Mouse (Mus musculus) retina, adult 2 months (tissue): Measurements from ENCODE around the gene P3h4.

Experiments used
- DNase-seq: peaks from one replicate; pipeline ENCODE4 v3.0.0-alpha.2; 2012; ENCODE audit warnings: low read depth, low spot score

P3h4 gene

GRCm38 (mm10) chr11:100408835-100409462 lies 5.7 kb downstream of the P3h4 start:
- DNase-seq = no peak

DNA sequence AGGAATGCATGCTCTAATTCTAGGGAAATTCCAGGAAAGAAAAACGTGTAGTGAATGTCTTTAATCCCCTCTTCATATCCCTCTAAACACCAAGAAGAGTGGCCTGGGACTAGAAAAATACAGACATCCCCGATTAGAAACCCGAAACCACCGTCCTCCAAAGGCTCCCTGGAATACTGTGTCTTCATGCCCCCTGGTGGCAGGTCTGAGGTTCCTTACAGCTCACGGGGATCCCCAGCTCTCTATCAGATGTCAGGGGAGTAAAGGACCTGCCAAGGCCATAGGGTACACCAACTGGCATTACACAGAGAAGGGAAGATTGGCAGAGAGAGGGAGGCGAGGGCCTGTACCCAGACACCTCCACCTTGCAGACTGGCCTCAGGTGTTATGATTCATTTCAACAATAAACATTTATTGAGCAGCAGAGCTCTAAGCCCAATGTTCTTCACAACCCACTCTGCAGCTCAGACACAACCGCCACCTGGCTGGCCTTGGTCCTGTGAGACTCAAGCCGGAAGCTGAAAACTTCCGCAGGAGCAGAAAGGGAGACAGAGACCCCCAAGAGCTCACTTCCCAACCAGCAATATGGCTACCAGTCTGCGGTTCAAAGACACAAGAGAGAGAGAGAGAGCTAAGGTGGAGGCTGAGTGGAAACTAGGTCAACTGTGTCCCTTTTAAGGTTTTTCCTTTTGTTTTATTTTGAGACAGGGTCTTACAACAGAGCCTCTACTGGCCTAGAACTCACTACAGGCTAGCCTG lies 6.4 kb downstream of the P3h4 start:
- DNase-seq = no peak

DNA sequence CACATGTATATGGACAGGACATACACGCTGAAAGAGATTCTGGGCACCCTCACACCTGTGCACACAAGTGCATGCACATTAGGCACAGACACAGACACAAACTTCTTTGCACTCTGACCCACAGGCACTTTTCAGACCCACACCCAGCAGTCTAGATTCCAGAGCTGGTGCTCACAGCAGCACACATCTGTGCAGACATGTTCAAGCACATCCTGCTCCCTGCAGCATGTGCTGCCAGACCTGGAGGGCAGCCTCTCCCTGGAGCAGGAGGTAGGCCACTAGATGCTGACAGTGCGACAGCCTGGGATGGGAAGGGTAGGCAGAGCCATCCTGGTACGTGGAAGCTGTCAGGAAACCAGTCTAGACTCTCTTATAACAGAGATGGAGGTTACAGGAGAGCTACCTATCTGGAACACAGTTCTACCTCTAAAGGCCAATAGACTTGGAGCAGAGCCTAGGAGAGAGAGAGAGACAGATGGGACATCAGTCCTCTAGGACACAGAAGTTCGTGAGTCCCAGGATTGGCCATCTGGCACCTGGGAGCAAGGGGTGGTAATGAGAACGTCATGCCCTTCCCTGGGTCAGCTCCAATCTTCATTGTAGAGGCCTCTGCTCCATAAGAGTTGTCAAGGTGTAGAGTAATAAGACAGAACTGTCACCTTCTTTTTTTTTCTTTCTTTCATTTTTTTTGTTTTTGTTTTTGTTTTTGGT lies 7.5 kb downstream of the P3h4 start:
- DNase-seq = no peak

DNA sequence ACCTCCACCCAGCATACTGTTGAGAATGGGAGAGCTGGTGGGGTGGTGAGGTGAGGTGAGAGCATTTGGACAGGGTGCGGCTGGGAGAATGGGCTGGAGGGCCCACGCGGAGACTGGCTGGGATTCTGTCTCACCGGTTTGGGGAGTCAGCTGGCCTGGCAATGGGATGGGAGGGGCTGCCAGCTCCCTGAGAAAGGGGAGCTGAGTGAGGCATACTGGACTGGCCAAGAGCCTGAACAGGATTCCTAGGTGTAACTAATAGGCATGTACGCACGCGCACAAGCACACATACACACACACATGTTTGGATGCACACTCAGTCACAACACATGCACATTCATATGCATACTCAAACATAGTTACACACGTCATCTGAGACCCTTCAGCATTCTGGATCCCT lies 8.4 kb downstream of the P3h4 start:
- DNase-seq = no peak

DNA sequence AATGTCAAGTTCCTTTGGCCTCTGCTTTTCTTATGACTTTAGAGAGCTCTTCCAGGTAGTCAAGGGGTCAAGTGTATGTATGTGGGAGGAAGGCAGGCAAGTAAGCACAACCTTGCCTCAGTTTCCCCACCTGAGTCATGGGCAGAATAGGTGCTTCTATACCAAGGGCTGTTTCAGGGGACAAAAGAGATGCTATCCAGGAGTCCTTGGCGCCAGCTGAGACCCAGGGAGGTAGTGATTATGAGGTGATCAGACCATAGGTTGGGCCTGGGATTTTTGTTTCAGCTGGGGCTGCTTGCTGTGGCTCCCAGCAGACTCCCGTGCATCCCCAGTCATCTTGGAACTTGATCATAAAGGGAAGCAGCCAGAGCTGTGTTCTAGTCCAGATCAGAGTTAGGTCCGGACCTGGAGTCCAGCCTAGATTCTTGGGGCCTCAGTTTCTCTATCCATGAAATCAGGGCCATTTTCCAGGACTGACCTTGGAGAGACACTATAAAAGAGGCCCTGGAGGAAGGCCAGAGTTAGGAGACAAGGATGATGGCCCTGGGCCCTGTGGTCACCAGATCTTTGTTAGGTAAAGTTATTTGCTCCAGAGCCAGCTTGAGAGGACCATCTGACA lies 10.1 kb downstream of the P3h4 start:
- DNase-seq = no peak

- DNase-seq = no peak
Measured at GRCm38 (mm10) chr11:100403445-100404134, 11.0 kb downstream of the P3h4 start.

DNA sequence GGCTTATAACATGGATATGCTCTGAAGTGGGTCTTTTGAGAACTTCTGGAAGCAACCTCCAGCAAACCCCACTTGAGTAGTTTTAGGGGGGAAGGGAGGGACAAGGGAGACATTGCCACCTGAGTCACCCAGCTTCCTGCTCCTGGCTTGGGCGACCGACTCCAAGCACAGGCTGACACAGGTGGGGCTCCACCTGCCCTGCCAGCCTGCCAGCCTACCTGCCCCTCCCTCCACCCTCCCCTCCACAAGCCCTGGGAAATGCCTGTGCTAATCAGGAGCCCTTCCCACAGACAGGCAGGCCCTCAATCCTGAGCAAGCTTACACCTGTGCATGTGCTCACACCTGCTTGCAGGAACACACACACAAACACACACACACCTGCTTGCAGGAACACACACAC lies 12.0 kb downstream of the P3h4 start:
- no peak for DNase-seq

- no peak for DNase-seq
Measured at GRCm38 (mm10) chr11:100402240-100402639, 12.4 kb downstream of the P3h4 start.

- DNase-seq = no peak
Measured at GRCm38 (mm10) chr11:100400842-100401241, 13.8 kb downstream of the P3h4 start.

- no peak for DNase-seq
Measured at GRCm38 (mm10) chr11:100399727-100400538, 14.7 kb downstream of the P3h4 start.

DNA sequence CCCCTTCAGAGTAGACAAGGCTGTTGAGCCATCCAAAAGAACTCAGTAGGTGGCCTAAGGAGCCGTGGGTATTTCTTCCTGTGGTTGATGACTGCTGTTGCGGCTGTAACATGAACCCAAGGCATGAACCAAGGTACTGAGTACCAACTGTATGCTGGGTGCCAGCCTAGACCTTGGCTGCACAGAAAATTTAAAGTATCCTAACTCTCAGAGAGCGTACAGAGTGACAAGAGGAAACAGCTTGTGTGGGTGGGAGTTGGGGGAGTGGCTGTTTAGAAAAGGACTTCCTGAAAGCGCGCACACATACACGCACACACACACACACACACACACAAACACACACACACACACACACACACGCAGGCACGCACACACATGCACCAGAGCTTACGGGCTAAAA lies 15.3 kb downstream of the P3h4 start:
- no peak for DNase-seq

DNA sequence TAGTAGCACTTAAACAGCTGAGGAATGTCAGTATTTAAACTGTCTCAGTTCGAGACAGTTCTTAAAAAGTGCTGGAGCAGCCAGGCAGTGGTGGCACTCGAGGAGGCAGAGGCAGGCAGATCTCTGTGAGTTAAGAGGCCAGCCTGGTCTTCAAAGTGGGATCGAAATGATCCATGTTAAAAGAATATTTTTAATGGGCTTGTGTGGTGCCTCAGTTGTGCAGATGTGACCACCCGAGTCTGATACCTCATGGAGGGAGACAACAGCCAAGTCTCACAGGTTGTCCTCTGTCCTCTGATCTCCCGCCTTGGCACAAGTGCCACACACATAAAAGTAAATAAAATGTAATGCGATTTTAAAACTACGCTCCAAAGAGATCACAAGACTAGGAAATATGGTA lies 16.1 kb downstream of the P3h4 start:
- no peak for DNase-seq

- peak; percentile 93 for DNase-seq
Measured at GRCm38 (mm10) chr11:100397600-100398389, 16.8 kb downstream of the P3h4 start, which contains the start of gene Jup. TSS of gene Jup (minus strand) at chr11:100397763.

- no peak for DNase-seq
Measured at GRCm38 (mm10) chr11:100396886-100397599, 17.6 kb downstream of the P3h4 start.

DNA sequence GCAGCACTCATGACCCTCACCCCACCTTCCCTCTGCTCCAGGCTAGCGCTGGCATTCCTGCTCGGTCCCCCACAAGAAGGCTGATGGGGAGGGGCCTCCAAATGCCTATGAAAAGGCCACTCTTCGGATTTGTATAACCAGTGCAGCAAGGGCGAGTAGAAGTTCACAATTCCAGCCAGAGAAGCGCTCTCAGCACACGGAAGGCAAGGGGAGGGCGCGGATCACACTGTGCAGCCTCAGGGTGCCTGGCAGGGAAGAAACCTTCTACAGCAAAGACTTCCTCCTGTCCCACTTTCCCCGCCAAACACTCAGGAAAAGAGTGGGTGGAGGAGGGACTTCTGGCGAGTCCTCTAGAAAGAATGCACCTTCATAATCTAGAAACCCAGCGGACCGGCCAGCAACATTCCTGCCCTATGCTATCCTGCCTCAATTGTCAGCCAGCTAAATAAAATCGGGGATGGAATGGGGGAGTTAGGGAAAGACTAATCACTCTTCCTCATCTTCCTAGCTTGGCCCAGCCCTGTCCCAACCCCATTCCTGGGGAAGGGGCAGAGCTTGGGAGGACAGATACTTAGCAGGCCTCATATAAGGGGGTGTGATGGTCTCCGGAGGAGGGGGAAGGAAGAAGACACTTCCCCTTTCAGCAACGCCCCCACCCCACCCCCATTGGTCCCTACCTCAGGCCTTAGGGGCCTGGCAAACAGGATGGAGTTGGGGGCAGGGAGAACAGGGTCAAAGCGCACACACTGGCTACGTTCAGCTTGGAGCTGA lies 18.6 kb downstream of the P3h4 start:
- DNase-seq = no peak

DNA sequence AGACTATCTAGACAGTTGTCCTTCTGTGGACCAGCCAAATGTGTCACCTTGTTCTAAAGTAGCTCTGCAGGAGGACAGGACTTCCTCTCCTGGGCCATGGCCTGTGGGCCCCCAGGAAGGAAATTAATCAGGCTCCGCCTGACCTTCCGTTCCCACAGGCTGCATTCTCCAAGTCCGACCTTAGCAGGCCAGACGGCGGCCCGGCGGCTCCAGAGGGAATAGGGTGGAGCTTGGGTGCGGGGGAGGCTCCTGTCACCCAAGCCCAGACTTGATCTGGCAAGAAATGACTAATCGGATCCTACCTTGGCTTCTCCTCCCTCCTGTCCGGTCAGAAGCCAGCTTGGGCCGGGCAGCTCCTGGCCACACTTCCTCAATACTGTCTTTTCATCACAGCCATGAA lies 19.4 kb downstream of the P3h4 start:
- DNase-seq = no peak

DNA sequence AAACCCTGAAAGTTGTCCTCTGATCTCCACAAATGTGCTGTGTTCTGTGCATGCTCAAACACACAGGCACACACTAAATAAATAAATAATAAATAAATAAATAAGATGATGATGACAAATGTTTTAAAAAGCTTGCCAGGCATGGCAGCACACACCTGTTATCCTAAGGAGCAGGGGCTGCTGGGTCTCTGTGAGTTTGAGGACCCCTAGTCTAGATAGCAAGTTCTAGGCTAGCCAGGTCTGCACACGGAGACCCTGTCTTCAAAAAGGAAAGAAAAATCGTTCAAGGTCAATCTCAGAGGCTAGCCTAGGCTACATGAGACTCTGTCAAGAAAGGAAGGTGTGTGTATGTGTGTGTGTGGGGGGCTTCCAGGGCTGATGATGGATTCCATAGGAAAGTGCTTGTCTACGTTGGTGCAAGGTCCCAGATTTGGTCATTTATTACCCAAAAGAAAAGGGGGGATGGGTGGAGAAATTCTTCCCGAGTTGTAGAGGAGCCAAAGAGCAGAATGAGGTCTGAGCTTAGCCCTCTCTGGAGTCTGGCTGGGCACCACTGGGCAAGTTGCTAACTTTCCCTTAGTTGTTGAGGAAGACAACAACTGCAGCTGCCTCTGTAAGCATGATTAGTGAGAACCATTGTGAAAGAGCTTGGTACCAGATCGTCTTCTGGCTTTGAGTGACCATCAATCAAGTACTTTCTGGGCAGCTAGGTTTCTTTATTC lies 20.1 kb downstream of the P3h4 start:
- no peak for DNase-seq

DNA sequence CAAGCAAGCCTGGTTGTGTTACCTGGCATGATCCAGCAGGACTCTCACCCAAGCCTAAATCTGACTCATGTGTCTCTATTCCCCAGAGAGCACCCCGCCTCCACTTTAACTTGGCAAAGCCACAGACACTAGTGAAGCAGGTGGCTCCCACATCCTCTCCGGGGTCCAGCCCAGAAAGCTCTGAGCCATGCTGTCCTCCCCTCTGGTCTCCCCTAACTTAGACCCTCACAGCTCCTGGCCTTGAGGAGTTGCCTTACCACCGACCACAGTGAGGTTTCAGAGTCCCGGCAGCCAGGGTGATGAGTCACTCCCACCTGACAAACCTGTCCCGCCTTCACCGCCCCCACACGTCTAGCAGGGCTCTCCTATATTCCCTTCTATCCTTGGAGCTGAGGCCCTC lies 20.9 kb downstream of the P3h4 start:
- DNase-seq = no peak
